Mouse (Mus musculus): ENCODE results near the gene Cir1.
A peak's percentile ranks its signal among the peaks of the same experiment; 100 is the strongest.

DNA sequence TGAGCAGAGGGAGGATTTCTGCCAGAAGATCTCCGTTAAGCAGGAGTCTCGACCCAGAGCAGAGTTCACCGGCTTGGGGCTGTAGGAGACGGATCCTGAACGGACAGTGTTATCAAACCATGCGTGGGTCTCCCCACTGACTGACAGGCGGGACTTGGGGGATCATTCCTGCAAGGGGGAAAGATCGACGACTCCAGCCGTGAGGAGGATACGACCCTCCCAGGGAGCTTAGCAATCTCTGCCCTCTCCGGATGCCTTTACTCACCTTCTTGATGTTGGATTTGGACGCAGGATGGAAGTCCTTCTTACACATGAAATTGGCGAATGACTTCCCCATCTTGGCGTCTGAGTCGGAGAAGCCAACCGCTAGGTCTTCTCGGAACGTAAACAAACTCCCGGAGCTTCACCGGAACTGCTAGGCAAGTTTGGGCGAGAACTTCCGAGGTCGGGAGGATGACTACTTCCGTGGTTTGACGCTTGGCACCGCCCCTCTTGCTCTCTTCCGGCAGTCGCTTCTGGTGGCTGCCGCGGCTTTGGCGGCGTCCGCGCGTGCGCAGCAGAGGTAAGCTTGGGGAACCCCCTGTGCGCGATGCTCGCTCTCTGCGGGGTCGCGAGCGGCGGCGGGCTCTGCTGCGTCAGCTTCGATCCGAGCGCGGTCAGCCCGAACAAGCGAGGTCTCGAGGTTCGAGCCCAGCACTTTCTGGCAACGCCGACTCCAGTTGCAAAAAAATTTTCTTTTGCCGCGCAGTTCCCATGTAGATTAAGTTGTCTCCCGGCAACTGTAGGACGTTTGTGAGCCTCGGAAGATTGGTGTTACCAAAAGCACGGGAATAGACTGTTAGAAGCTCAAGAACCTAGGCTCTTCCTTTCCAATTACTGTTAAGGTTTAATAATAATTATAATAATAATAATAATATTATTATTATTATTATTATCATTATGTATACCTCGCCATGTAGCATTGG lies at the start of gene Cir1, which contains the start of gene Scrn3:
- TF ChIP-seq CTCF (IDR thresholded peaks at IDR 0.05; ENCODE audit: low read depth, low read length) (no peak), POLR2A (IDR thresholded peaks at IDR 0.05; ENCODE audit: insufficient read depth, low read length) (peak; percentile 74), EP300 (IDR thresholded peaks at IDR 0.05; ENCODE audit: insufficient read depth, low read depth, low read length) (0 out of 2 replicates have a peak, but pooled peaks have one; percentile 39)
